Mouse (Mus musculus) cerebellum, adult (tissue): ENCODE data around the gene Akr1b8.
"Not testable (repeated sequence)": the region's sequence is repeated elsewhere in the genome, so short reads cannot be mapped to it uniquely, and the experiment has no call there.

Source experiments
- ATAC-seq: cut with Nextera tagmentation; 2 replicates; pipeline ENCODE4 v1.9.2; 2017; ENCODE audit warnings: mild to moderate bottlenecking, moderate library complexity, mixed read lengths; ENCODE audit not compliant: insufficient number of reproducible peaks, low FRiP score, low TSS enrichment

Gene Akr1b8

DNA sequence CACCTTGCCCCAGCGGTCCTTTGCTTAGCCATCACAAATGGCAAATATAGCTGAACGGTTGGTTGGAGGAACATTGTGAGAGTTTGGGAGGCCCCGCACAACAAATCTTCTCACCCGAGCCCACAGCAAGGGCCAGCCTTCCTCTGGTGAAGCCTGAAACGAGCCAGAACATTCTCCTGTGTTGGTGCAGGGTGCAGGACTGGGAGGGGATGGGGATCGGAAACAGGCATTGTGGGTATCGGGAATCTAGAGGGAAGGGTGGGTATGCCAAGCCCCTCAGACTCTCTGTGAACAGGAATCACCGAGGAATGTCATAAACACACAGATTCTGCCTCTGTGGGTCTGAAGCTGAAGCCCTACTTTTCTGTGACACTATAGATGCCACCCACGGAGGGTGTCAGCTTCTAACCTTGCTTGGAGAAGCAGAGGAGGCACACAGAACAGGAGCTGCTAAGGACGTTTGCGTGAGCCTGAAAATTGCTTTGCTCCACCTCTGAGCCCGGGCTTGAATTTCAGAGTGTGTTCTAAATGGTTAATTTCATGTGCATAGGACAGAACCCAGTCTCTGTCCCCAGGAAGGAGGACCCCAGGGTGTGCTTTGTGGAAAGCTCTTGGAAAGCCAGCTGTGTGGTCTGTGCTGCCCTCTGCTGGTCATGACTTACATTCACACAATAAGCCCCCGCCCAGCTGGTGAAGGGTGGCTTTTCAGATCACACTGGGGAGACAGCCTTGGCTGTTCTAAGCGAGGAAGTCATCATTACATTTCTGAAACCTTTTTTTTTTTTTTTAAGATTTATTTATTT is 7.6 kb upstream of the Akr1b8 start:
- ATAC-seq, result peak; percentile 52; the same call in 1 of the 2 replicates

DNA sequence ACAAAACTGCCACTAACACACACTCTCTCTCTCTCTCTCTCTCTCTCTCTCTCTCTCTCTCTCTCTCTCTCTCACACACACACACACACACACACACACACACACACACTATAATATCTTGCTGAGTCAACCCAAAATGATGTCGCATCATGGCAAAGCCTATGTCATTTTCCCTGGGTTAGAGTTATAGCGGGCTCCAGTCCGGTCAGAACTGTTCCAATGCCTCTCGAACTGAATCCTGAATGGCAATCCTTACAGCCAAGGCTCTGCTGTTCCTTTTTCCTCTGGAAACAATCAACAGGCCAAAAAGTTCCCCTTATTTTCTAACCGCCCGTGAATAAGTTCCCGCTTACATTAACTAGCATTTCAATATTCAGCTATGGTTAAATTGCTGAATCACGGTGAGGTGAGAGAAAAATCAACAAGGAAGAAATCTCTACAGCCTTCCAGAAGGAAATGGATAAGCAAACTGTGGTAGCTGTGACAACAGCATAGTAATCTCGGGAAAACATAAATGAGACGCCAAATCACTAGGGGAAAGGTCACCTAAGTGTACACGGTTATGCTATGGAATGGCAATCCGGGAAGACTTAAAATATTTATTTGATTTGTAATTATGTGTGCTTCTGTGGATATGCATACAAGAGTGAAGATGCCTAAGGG is 3.8 kb upstream of the Akr1b8 start:
- no peak for ATAC-seq

DNA sequence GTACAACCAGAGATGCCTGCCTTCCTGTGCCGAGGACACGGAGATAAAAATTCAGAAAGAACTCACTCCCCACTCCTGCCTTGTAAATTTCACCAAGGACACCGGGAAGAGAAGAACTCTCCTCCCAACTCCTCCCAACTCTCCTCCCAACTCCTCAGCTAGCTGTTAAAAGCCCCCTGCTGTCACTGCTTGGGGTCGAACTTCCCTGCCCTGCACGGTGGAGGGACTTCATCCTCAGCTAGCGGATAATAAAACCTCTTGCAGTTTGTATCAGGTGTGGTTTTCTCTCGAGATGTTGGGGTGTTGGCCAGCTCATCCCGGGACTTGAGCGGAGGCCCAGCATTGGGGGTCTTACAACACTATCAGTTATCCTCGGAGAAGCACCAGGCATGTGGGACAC is 2.4 kb upstream of the Akr1b8 start:
- ATAC-seq, result not testable (repeated sequence)

DNA sequence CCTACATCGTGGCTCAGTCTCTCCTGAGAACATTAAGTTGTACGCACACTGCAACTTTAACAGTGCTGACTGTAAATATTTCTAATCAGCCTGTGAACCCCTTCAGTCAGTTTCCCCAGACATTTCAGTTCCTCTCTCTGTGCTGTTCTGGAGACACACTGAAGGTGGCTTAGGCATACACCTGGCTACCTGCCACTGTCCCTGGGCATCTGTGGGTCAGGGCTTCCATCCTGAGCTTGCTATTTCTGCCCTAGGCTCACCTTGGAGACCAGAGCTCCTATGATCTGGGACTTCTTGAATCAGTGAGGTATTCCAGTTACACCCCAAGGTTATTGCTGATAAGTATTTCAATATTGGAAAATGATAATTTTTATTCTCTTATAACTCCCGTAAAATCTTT is 1.5 kb upstream of the Akr1b8 start:
- no peak for ATAC-seq

DNA sequence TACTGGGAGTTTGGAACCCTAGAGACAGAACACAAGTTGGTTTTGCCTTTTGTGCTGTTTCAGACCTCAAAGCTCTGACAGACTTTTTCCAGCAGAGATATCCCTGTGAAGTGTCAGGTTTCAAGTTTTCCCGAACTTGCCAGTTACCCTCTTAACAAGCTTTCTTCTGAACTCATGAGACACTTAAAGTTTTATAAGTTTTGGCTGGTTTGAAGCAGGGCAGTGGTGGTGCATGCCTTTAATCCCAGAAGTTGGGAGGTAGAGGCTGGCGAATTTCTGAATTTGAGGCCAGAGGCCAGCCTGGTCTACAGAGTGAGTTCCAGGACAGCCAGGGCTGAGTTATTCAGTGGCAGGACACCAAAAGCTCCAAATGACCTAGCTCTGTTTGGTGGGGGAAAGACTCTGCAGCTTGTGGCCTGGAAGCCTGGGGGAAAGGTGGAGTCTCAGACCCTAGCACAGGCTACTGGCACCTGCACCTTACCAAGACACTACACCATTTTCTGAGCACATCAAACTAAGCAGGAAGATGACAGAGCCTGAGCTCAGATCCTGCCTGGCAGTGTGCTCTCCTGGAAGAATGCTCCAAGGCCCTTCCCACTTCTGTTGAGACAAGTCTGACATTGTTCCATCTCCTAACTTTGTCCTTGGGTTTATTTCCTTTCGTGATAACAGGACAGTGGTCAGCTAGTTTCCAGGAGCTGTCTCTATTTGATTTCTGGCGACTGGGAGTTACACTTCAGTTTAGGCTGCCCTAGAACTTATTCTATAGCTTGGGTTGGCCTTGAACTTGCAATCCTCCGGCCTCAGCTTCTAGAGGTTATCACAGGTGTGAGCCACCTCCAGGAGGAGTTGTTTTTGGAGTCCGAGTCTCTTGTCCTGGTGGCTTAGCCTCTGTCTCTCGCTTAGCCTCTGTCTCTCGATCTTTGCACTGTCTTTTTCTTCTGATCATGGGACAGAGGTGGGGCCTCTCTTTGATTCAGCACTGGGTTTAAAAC is 732 bp downstream of the Akr1b8 start:
- no peak for ATAC-seq

DNA sequence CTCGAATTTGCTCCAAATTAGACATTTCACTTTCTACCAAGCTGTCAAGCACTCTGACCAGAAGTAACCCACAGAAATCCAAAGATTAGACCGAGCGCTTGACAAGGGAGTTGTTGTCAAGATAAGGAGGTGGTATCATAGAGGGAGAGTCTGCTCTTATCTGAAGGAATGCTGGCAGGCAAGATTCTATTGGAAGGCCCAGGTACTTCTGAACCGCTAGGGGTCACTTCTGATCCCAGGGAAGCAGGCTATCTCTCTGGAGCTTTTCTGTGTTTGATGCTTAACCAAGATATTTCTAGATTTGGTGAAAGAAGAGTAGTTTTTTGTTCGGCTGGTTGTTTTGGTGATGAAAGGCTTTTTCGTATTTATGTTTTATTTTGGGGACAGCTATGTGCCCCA is 1.4 kb downstream of the Akr1b8 start:
- no peak for ATAC-seq

DNA sequence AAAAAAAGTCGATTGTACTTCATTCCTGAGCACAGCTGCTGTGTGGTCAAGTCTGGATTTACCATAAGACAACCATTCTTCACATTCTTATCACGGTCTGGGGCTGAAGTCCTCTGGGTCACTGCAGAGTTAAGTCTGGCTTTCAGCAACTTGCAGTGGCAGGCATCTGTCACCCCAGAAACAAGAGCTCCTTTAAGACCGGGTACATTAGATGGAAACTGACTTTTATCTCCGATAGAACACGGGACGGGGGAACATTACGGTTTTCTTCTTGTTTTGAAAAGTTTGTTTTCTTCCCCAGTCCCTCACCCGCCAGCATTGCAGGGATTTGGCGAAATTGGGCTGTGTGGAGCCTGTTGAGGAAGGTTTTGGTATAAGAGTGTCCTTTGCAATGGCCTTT is 1.9 kb downstream of the Akr1b8 start:
- no peak for ATAC-seq

DNA sequence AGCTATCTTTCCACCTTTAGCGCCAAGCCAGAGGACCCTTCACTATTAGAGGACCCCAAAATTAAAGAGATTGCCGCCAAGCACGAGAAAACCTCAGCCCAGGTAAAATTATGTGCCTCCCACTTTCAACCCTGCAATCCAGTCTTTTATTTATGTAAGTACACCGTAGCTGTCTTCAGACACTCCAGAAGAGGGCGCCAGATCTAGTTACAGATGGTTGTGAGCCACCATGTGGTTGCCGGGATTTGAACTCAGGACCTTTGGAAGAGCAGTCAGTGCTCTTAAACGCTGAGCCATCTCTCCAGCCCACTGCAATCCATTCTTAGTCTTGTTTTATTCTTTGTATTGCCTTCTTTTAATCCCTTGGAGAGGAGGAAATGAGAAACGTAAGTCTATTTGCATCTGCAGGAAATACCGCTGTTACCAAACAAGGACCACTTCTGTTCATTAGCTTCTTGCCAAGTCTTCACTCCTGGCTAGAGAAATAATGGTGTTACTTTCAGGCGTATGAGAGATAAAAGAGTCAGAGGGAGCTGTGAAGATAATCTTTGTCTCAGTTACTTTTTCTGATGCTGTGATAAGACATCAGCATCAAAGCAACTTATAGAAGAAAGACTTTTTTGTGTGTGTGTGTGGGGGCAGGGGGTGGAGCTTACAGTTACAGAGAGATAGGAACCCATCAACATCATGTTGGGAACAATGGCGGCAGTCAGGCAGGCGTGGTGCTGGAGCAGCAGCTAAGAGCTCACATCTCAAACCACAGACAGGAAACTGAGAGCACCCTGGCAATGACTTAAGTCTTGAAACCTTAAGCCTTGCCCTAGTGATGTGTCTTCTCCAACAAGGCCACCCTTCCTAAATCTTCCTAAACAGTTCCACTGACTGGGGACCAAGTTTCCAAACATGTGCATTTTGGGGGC is 10.6 kb downstream of the Akr1b8 start:
- no peak for ATAC-seq

DNA sequence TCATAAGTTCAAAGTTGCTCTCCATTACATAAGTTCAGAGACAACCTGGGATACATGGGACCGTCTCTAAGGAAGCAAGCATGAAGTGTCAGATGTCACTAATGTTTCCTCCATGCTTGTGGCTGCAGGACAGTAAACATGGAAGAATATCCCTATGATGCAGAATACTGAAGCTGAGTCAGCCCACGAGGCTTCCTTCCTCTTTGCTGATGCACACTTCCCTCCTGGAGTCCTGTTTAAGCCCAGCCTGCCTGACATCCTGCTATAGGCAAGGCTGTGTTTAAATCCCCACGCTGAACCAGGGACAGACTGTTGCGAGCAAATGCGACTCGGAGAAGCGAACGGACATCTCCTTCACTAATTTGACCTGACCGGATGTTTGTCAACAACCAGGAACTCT is 14.1 kb downstream of the Akr1b8 start:
- no peak for ATAC-seq

DNA sequence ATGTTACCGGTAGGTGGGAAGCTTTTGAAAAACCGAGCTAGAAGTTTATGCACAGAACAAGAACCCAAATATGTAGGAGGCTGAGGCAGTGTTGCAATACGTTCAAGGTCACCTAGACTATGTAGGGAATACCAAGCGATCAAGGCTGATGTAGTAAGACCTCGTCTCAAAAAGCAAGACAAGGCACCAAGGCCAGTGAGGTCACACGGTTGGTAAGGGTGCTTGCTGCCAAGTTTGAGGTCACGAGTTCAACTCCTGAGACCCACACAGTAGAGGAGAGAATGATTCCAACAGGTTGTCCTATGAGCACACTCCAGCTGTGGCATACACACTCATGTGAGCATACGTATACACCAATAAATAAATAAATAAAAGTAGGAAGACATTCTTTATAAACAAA is 16.2 kb downstream of the Akr1b8 start:
- ATAC-seq, result no peak

DNA sequence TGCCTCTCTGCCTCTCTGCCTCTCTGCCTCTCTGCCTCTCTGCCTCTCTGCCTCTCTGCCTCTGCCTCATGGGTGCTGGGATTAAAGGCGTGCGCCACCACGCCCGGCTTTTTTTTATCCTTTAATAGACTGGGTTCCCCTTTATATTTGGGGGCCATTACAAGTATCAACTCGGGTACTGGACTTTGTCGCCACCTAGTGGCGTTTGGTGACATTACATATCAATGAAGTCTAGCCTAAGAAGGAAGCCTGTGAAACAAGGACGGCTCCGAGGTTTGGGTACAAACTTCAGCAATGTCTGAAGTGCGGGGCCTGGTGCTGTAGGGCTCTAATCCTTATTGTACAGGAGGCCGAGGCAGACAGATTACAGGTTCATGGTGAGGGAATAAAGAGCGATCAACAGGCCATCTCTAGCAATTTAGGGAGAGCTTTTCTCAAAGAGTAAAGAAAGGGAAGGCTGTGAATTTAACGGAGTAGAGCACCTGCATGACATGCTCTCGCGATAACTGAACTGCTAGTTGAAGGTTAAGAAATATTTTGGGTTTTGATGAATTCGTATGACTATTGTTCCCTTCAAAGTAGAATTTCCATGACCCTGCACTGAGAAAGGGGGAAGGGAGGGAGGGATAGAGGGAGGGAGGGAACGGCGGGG is 17.9 kb downstream of the Akr1b8 start:
- ATAC-seq, result peak; percentile 86

DNA sequence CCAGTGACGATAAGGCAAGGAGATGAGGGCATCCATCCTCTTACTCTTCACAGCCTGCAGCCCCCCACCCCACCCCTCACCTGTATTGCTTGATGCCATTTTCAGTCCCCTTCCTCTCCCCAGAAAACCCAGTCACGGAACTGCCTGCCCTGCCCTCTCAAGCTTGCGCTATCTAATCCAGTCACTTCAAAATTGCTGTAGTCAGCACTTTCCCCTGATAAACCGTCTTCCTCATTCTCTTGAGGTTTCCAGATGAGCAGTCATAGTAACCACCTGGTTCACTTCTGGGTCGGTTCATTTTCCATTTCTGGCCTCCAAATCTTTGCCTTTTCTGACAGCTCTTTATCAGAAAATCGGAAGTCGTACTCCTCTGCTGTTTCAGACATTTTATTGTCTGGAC is 19.9 kb downstream of the Akr1b8 start:
- ATAC-seq, result no peak

DNA sequence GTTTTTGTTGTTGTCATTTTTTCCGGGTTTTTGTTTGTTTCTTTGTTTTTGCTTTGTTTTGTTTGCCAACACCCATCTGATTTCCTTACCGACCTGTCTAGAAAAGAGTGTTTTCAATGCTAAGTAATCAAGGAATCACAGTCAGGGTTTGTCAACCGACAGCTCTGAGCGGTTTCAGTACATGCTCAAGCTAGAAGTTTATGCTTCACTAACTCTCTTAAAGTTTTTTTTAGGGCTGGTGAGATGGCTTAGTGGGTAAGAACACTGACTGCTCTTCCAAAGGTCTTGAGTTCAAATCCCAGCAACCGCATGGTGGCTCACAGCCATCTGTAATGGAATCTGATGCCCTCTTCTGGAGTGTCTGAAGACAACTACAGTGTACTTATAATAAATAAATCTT is 22.0 kb downstream of the Akr1b8 start:
- not testable (repeated sequence) for ATAC-seq

DNA sequence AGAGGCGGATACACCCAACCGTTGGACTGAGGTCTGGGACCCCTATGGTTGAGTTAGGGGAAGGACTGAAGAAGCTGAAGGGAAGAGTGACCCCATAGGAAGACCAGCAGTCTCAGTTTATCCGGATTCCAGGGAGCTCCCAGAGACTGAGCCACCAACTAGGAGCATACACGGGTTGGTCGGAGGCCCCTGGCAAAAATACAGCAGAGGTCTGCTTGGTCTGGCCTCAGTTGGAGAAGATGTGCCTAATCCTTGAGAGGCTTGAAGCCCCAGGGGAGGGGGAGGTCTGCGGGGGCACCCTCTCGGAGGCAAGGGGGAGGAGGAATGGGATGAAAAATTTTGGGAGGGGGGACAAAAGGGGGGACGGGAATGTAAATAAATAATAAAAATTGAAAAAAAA is 29.5 kb downstream of the Akr1b8 start:
- ATAC-seq, result no peak

DNA sequence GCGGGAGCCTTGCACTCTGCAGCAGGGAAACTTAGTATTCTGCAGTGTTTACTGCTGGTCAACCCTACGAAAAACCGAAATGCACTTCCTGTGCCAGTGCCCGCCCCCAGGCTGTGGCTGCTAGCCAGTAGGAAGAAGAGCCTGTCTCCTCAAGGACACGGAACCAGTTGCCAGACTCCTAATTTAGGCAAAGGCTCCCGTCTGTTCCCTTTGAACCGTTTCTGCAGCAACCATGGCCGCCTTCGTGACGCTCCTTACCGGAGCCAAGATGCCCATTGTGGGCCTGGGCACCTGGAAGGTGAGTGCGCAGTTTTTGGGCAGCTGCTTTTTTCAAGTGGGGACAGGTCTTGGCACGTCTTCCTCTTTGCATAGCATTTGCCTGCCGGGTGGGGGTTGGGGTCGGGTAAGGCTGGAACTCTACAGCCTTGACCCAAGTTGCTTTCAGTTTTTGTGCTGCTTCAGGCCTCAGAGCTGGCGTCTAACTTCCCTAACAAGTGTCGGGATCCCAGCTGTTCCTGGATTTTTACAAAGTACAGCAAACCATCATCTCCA is 30.3 kb downstream of the Akr1b8 start, which contains the start of gene Akr1b10:
TSS of gene Akr1b10 (plus strand) at position 109 of the 552 bp plus-strand sequence.
- ATAC-seq, result peak; percentile 75

DNA sequence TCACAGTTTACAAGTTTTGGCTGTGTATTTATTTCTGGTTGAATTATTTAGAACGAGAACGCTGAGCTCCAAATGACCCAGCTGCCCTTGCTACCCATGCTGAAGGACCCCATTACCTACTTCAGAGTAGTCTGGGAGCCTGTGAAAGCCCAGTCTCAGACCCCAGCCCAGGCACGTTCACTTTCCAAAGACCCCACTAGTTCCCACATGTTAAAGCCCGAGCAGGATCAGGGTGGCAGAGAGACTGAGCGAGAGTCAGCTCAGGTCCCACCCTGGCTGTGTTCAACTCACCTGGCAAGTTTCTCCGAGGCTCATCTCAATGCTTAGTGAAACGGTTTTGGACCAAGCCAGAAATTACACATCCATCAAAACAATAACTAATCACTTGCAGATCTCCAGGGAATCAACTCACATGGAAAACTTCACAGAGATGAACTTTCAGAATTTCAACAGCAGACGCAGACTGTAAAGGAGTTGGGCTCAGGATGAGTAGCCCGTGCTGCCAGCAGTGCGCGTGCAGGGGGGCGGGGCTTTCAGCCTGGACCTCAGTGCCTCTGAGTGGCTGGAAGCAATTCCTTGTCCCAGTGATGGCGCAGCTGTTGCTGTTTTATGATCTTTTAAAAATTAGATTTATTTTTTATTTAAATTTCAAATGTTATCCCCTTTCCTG is 30.9 kb downstream of the Akr1b8 start:
- ATAC-seq, result no peak

DNA sequence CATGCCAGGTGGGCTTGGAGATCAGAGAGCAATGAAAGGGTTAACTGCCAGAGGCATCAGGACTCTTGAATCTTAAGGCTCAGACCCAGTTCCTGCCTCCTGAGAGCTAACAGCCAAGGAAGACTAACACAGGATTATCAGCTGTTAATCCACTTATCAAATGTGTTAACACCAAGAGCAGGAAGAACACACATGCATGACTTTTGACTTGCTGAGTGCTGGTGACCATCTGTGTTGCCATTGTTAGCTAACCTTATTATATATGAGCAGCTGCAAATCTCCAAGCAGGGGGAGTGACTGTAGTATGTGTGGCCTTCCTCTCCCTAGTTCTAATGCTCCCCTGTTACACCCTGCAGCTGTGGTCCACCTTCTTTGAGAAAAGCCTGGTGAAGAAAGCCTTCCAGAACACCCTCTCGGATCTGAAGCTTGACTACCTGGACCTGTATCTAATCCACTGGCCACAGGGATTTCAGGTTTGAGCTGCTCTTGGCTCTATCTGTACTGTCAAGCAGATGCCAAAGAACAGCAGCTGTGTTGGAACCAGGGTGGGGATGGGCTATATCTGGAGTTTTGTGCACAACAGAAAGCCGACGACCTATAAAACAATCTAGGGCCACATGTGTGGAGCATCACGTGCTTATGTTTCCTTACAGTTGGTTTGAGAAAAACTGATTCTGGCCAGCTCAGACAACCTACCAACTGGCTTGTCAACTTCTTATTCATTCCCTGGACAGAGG is 34.7 kb downstream of the Akr1b8 start:
- ATAC-seq, result no peak

DNA sequence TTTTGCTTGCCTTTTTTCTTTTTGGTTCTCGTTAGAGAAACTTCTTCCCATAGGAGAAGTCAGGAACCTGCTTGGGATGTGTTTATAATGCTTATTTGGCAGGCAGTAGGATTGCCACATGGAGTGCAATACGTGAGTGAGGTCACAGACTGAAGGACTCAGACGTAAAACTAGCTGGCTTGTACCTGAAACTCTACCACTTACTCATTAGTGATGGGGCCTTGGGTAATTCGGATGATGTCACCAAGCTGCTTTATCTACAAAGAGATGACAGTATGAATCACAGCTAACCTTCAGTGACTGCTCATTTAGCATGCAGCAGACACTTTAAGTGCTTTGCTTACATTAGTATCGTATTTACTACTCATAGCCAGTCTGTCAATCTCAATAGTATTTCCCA is 42.0 kb downstream of the Akr1b8 start:
- ATAC-seq, result no peak
